Mouse (Mus musculus) cerebellum, adult 2 months (tissue): ENCODE data around the gene Tmc5. TPM values are rescaled to one million over a fixed set of nuclear protein-coding genes. Genes with fewer than 3 reads are reported as not detected.
A peak's percentile ranks its signal among the peaks of the same experiment; 100 is the strongest.

Experiments used
- DNase-seq, 2 experiments: peaks; one replicate each; pipeline ENCODE4 v3.0.0; 2021
- H3K27ac ChIP-seq: fragments of 200-500 bp; 2 replicates; pipeline ENCODE4 v1.5.1; 2012; ENCODE audit warnings: low read length, control low read depth, inconsistent platforms; ENCODE audit not compliant: insufficient read depth
- H3K27me3 ChIP-seq: fragments of 200-500 bp; 2 replicates; pipeline ENCODE4 v1.6.1; 2012; ENCODE audit warnings: inconsistent platforms, mild to moderate bottlenecking, low read length, moderate library complexity; ENCODE audit not compliant: control insufficient read depth, insufficient read depth
- H3K4me1 ChIP-seq: fragments of 200-500 bp; 2 replicates; pipeline ENCODE4 v1.6.1; 2011; ENCODE audit warnings: low read length; ENCODE audit not compliant: control insufficient read depth, insufficient read depth
- H3K4me3 ChIP-seq: fragments of 200-500 bp; replicated peaks from 2 replicates; pipeline ENCODE3; 2011; ENCODE audit warnings: mild to moderate bottlenecking, low read depth, low read length, control low read depth; ENCODE audit not compliant: insufficient read depth
- CTCF ChIP-seq: fragments of 200-500 bp; IDR thresholded peaks from 2 replicates; pipeline ENCODE4 v1.5.1; 2011; ENCODE audit warnings: low read depth, mild to moderate bottlenecking, control low read depth, low read length, moderate library complexity, borderline replicate concordance; ENCODE audit not compliant: insufficient read depth
- POLR2A ChIP-seq: fragments of 200-500 bp; IDR thresholded peaks from 2 replicates; pipeline ENCODE4 v1.6.1; 2011; ENCODE audit warnings: low read length, control low read depth, borderline replicate concordance; ENCODE audit not compliant: insufficient read depth
- WGBS: fragments of 180-500 bp; shearing (Covaris S2); methylation state at CpG from one replicate; pipeline ENCODE4 v1.1.7; 2018; 5-methylcytosine and 5-hydroxymethylcytosine counted together
- polyA plus RNA-seq: library from polyadenylated mRNA; depleted of rRNA; stranded (reverse); fragments of >200 nt; gene quantifications from 2 replicates; pipeline ENCODE4 v1.2.3, GENCODE M21; 2012

Gene Tmc5
- polyA plus RNA-seq, 1 experiment = 0.13 TPM

DNA sequence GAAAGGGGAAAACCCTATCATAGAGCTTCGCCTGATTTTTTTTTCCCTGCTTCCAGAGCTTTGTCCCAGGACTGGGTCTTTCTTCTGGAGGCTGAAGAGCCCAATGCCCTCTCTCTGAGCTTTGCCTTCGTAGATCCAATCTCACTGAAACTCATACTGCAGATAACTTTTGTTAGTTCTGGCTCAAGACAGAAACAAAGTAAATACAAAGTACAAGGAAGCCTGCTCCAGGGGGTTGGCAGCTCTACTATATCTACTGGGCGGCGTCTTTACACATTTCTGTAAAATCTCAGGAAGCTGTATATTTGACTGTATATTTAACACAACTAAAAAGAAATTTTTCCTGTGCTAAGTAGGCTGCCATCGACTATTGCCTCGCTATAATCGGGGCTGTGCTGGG lies 13.3 kb upstream of the Tmc5 start:
- DNase-seq = no peak
- Histone ChIP-seq H3K27me3 (no peaks in the 10 kb centered on the region), H3K4me3 (peak overlapping the region; percentile 65), H3K27ac (peak overlapping the region; percentile 96), H3K4me1 (peaks cover 20% of the 10 kb centered on the region)
- 21% methylated on average over 7 of the region's 7 CpGs for WGBS
- no peak for TF ChIP-seq CTCF
- TF ChIP-seq POLR2A = no peak

DNA sequence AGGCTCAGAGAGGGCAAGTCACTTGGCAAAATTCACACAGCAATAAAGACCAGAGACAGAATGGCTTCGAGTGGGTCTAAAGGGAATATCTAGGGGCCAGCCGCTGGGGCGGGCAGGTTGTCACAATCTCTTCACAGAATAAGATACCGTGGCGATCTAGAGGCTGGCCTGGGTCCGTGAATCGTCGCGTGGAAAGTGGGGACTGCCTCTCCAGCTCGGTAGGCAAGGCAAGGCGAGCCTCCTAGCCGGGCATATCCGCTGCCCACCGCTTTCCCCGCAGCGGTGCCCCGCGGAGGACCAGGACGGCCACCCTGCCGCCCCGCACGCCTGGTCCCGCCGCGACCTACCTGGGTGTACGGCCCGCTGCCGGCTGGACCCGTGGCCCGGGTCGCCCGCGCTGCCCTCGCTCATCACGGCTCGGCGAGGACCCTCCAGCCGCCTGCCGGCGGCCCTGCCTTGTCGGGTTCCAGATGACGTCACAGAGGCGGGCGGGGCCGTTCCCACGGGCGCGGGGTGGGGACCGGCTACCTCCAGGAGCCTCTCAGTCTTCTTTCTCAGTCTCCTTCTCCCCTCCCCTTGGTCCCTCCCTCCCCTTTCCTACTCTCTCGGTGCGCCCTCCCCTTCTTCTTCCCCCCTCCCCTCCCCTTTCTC lies 12.7 kb upstream of the Tmc5 start, which contains the start of gene Tmc7:
TSS of gene Tmc7 (minus strand) at position 480 of the 651 bp plus-strand sequence.
- Histone ChIP-seq H3K4me1 (peaks cover 20% of the 10 kb centered on the region), H3K27ac (peak within 1 kb of the TSS; percentile 96), H3K27me3 (no peaks in the 10 kb centered on the region), H3K4me3 (peak within 1 kb of the TSS; percentile 65)
- DNase-seq = peak; percentile 86 to 89
- TF ChIP-seq CTCF = 0 out of 2 replicates have a peak, but pooled peaks have one; percentile 10
- peak; percentile 64; the same call in 1 of the 2 replicates for TF ChIP-seq POLR2A
- WGBS = under 1% methylated on average over 47 of the region's 51 CpGs

DNA sequence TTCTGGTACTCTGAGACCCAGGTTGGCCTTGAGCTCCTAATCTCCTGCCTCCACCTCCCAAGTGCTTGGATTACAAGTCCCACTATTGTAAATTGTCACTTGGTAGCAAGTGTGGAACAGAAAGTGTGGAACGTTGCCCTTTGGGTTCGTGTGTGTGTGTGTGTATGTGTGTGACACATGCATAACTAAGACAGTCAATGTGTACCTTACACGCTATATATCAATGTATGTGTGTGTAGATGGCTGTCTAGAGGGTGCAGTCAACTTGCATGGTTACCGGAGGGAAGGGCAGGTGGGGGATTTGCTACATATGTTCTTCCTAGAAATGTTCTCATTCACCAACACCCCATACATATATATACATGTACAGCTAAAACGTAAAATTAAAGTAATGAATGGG lies 12.2 kb upstream of the Tmc5 start:
- 43% methylated on average over 5 of the region's 5 CpGs for WGBS
- peak overlapping the region; percentile 65 for H3K4me3 ChIP-seq
- H3K4me1 ChIP-seq = peaks cover 20% of the 10 kb centered on the region
- DNase-seq = no peak
- no peak for TF ChIP-seq CTCF
- TF ChIP-seq POLR2A = no peak
- no peaks in the 10 kb centered on the region for H3K27me3 ChIP-seq
- peak overlapping the region; percentile 19; the same call in 1 of the 2 replicates for H3K27ac ChIP-seq

DNA sequence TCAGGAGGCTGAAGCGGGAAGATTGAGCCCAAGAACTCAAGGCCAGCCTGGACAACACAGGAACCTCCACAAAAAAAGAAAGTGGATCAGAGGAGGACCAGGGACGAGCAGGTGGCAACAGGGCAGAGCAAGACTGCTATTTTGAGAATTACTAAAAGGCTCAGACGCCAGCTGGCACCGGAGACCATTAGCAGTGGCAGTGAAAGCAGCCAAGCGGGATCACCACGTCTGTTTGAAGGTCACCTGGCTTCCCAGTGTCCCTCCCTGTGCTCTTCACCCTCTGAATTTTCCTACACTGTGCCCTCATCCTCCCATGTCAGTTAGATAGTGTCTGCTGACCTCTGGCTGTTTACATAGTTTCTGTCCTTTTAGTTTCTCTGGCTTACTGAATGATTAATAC lies 11.2 kb upstream of the Tmc5 start:
- TF ChIP-seq CTCF (no peak), POLR2A (no peak)
- H3K27ac ChIP-seq = peak overlapping the region; percentile 67
- peak; percentile 84 to 94 for DNase-seq

DNA sequence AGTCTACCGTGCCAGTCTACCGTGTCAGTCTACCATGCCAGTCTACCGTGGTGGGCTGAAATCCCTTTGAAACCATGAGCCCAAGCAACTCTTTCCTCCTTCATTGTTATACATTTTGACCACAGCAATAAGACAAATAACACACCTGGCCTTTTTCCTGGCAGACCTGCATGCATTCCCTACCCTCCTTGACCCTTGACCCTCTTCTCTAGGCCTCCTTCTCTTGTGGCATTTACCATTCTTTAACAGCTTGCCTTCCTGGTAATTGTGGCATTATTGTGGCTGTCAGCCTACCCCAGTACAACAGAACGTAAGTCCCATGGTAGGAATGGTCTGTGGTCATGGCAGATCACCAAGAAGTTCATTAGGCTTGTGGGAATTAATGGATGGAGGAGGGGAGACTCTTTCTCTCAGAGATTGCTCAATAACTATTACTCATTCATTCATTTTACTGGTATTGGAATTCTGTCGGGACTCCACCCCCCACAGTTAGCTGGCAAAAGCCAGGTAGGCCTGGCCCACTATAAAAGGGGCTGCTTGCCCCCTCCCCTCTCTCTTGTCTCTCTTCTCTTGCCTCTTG lies 6.3 kb upstream of the Tmc5 start:
- no peak overlapping the region for H3K4me3 ChIP-seq
- peaks cover 21% of the 10 kb centered on the region for H3K4me1 ChIP-seq
- TF ChIP-seq POLR2A (no peak), CTCF (no peak)
- WGBS = 88% methylated on average over 5 of the region's 5 CpGs
- no peak for DNase-seq
- no peaks in the 10 kb centered on the region for H3K27me3 ChIP-seq
- H3K27ac ChIP-seq = no peak overlapping the region

More for the DNA sequence above, 11.2 kb upstream of the Tmc5 start:
- no peaks in the 10 kb centered on the region for H3K27me3 ChIP-seq
- peaks cover 20% of the 10 kb centered on the region for H3K4me1 ChIP-seq
- 5% methylated on average over 6 of the region's 6 CpGs for WGBS
- H3K4me3 ChIP-seq = peak overlapping the region; percentile 3

DNA sequence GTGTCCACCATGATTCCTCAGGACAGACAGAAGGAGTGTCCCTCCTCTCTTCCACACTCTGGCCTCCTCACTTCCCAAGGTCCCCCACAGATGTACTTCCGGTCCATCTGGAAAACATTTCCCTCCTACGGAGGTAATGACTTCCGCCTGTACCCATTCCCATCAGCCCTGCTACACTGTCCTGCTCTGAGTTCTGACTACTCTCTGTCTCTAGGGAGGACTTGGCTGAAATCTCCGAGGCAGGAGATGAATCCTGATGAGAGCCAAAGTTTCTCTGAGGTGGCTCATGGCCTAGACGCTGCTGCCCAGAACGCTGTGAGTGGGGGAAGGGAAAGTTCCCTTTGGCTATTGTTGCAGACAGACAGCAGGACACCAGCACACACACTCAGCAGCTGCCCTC lies 5.0 kb upstream of the Tmc5 start:
- peak in 1 of 2 experiments; percentile 48 for DNase-seq
- WGBS = 16% methylated on average over 6 of the region's 6 CpGs
- H3K4me3 ChIP-seq = no peak overlapping the region
- no peaks in the 10 kb centered on the region; the same call in 1 of the 2 replicates for H3K27me3 ChIP-seq
- peaks cover 18% of the 10 kb centered on the region for H3K4me1 ChIP-seq
- H3K27ac ChIP-seq = no peak overlapping the region
- TF ChIP-seq CTCF = no peak
- no peak for TF ChIP-seq POLR2A

DNA sequence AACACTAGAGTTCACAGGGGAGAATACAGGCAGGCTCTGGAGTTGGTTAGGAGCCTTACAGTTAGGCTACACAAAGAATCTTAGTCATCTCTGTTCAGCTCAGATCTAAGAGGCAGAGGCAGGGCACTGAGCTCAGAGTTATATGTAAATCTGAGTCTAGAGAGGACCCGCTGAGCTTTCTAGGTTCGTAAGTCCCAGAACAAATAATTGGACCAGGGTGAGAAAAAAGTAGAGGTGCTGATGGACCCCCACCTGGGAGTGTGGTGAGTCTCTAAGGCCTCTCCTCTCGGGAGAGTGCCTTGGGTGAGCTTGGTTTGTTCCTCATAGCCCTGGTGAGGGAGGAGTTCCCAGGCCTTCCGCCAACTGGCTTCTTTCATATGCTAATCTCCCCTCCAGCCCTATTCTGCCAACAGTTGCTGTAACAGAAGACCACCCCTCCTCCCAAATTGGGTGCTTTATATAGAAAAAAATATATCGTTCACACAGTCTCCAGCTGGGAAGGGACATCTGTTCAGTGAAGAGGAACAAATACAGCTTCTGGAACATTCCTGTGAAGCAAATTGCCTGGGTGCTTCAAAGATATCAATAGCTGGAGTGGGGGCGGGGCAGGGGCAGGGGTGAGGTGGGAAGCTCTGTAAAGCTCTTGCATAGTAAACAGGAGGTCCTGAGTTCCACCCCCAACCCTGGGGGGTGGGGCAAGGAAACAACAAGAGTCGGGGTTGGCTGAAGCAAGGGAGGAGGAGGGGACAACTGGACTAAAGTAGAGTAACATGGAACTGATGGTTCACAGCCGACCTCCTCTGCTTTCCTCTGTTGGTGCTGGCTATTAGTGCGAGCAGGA lies 3.3 kb upstream of the Tmc5 start:
- H3K27ac ChIP-seq = peak overlapping the region; percentile 33; the same call in 1 of the 2 replicates
- H3K4me3 ChIP-seq = no peak overlapping the region
- TF ChIP-seq POLR2A (no peak), CTCF (no peak)
- 49% methylated on average over 9 of the region's 9 CpGs for WGBS
- peaks cover 18% of the 10 kb centered on the region for H3K4me1 ChIP-seq
- peak in 1 of 2 experiments; percentile 46 for DNase-seq
- H3K27me3 ChIP-seq = no peaks in the 10 kb centered on the region; the same call in 1 of the 2 replicates
